Mouse (Mus musculus): Measurements from ENCODE around the gene Cdc5l.

GRCm38 (mm10) chr17:45360950-45361349, 72.6 kb downstream of the Cdc5l start:
- TF ChIP-seq CTCF (IDR thresholded peaks at IDR 0.05; ENCODE audit: low read depth, low read length) = no peak
- no peak for TF ChIP-seq POLR2A (IDR thresholded peaks at IDR 0.05; ENCODE audit: borderline replicate concordance, low read depth, low read length)
